Mouse (Mus musculus): ENCODE data around the gene Tmem170.

Tmem170 gene

GRCm38 (mm10) chr8:111815078-111815477 is 61.5 kb downstream of the Tmem170 start:
- in situ Hi-C loops (cut with MboI, MseI) = no loop called here

GRCm38 (mm10) chr8:111813818-111814217 is 62.7 kb downstream of the Tmem170 start:
- in situ Hi-C loops (cut with MboI, MseI) = no loop called here
